Mouse (Mus musculus) liver, adult 2 months (tissue): Measurements from ENCODE around the gene Det1.

ENCODE experiments used
- CTCF ChIP-seq: fragments of 200-500 bp; IDR thresholded peaks from 2 replicates; pipeline ENCODE4 v1.5.1; 2011; ENCODE audit warnings: low read depth, low read length, control low read depth
- POLR2A ChIP-seq: fragments of 200-500 bp; IDR thresholded peaks from 2 replicates; pipeline ENCODE4 v1.6.1; 2011; ENCODE audit warnings: low read length, control low read depth; ENCODE audit not compliant: insufficient read depth; ENCODE audit errors: extremely low read depth

DNA sequence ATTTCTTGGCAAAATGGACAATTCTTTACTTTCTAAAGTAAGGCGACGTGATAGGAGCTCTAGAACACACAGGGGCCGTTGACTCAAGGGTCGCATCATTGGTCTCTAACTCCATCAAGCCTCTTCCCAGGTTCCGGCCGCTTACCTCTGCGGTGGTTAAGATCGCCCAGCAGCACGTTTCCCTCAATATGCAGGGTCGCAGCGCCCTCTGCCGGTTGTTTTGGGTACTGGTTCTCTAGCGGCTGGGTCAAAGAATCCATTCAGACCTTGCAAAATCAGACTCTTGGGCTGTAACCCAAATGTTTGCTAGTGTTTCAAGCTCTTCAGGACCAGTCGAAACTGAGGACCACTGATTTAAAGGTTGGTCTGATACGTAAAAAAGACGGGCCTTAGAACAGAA is 43.6 kb upstream of the Det1 start:
- TF ChIP-seq CTCF: peak; percentile 98
- TF ChIP-seq POLR2A: no peak
